Mouse (Mus musculus) frontal cortex, postnatal 36 days (tissue): ENCODE measurements around the gene Klrk1.
"Not testable (repeated sequence)": the region's sequence is repeated elsewhere in the genome, so short reads cannot be mapped to it uniquely, and the experiment has no call there.

Source experiments
- DNase-seq, 2 experiments: peaks; one replicate each; pipeline ENCODE4 v3.0.0; 2022; ENCODE audit warnings: low spot score in 2 of 2

Klrk1 gene

DNA sequence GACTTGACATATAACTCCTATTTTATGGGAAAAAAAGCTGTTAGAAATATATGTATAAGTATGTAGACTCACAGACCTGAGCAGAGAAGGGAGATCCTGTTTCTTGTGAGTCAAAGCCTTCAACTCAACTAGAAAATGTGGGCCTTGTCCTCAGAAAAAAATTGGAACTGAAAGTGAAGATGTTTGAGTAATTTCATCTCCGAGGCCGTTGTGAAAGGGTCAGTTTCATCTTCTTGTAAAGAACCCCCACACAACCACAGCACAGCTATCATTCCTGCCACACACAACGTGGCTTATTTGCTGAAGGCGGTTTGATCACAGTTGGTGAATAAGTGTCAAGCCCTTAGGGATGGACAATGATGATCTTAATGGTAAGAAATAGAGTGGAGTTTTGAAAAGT lies at the start of gene Klrk1:
Klrk1 (minus strand) TSS at position 130 of the 400 bp plus-strand sequence.
- DNase-seq = no peak

DNA sequence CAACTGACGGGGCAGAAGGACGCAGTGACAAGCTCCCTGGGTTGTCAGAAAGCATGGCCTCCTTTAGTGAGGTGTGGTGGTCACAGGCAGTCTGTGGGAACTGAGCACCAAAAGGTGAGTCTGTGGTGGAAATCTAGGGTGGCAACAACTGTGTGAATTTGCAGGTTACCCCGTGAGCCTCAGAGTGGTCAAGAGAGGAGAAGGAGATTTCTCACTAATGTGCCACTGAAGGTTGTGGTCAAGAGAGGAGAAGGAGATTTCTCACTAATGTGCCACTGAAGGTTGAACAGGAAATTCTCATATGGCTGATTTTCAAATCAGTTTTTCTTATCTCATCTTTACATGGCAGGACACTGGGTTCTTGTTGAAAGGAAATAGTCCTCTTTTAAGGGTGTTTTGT lies 37.6 kb upstream of the Klrk1 start:
- not testable (repeated sequence) for DNase-seq

- DNase-seq = not testable (repeated sequence)
These were observed 36.9 kb upstream of the Klrk1 start, which contains the start of gene Klrc2 for GRCm38 (mm10) chr6:129660589-129660988. TSS of gene Klrc2 (minus strand) at chr6:129660689.

DNA sequence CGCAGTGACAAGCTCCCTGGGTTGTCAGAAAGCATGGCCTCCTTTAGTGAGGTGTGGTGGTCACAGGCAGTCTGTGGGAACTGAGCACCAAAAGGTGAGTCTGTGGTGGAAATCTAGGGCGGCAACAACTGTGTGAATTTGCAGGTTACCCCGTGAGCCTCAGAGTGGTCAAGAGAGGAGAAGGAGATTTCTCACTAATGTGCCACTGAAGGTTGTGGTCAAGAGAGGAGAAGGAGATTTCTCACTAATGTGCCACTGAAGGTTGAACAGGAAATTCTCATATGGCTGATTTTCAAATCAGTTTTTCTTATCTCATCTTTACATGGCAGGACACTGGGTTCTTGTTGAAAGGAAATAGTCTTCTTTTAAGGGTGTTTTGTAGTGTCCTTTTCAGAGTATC lies 20.4 kb upstream of the Klrk1 start:
- not testable (repeated sequence) for DNase-seq

- DNase-seq = not testable (repeated sequence)
These were observed 19.6 kb upstream of the Klrk1 start, which contains the start of gene Klrc3 for GRCm38 (mm10) chr6:129643237-129643636. TSS of gene Klrc3 (minus strand) at chr6:129643337.

DNA sequence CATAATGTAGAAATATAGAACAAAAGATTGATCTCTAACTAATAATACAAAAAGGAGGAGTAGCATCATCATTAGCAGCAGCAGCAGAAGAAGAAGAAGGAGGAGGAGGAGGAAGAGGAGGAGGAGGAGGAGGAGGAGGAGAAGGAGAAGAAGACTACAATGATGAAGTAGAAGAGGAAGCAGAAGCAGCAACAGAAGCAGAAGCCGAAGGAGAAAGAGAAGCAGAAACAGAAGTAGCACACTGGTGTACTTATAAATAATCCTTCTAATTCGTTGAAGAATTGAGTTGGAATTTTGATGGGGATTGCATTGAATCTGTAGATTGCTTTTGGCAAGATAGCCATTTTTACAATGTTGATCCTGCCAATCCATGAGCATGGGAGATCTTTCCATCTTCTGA lies 7.4 kb upstream of the Klrk1 start:
- DNase-seq = not testable (repeated sequence)

DNA sequence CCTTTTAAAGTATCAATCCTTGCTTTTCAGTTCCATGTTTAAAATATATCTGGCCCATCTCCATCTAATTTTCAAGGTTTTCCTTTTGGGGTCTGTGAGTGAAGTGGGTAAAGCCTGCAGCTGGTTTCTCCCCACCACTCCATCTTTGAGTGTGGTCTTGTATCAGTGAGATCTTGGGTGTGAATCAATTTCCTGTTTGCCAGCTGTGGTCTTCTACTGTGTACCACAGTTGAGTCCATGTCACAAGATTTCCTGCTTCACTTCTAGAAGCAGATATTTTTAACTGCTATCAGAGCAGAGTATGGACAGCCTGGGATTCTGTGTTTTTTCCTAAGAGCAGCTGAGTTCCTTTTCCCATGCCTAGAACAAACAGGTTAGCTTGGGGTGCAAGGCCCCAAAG lies 15.3 kb downstream of the Klrk1 start:
- DNase-seq = no peak

- DNase-seq = no peak
These were observed 32.2 kb downstream of the Klrk1 start, which contains the start of gene Klrd1 for GRCm38 (mm10) chr6:129591508-129591907. TSS of gene Klrd1 (plus strand) at chr6:129591782.

GRCm38 (mm10) chr6:129583014-129583413 lies 40.6 kb downstream of the Klrk1 start:
- DNase-seq = no peak

GRCm38 (mm10) chr6:129581896-129582295 lies 41.8 kb downstream of the Klrk1 start:
- DNase-seq = no peak

DNA sequence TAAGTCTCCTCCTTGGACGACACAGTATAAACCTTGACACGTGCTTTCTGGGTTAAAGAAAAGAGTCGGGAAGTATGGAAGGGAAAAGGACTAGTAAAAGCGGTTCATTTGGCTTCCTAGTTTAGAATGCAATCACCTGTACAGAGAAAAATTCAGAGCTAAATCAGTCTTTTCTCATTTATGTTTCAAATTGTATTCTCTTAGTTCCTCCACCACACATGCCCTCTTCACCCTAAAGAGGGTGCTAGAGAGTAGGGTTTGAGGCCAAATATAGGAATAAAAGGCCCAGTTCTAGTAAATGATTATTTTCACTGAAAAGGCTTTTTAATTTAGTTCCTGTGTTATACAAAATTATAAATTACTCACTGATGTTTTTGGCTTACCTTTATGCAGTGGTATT lies 42.4 kb downstream of the Klrk1 start:
- DNase-seq = no peak

DNA sequence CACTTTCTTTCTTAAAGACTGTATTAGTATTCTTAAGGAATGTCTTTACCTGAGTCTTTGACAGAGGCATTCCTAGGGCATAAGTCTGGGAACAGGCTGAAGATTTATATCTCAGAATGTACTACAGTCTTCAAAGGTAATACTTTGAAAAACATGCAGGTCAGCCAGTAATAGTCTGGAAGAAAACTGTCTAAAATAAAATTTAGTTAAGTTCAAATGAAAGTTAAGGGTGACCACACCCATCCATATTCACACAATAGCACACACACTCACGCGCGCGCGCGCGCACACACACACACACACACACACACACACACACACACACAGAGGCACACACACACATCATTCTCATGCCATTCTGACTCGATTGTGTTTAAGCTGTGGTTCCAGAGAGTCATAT lies 46.1 kb downstream of the Klrk1 start, which contains the start of gene Klre1:
Klre1 (plus strand) TSS at position 301 of the 400 bp plus-strand sequence.
- no peak for DNase-seq

- DNase-seq = no peak
These were observed 48.3 kb downstream of the Klrk1 start for GRCm38 (mm10) chr6:129575315-129575714.

DNA sequence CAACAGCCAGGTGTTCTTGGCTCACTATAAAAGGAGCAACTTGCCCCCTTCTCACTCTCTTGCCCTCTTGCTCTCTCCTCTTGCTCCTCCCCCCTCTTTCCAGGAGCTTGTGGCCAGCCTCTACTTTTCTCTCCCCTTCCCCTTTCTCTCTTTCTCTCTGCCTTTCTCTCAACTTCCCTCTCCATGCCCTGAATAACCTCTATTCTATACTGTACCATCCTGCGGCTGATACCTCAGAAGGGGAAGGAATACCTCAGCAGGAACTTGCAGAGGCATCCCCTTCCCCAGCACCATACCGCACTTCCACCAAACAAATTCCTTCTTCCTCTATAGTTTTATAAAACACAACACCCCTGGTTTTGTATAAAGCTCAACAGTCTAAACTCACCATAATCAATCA lies 58.4 kb downstream of the Klrk1 start:
- no peak for DNase-seq
